Mouse (Mus musculus) megakaryocyte, embryonic 14.5 days (primary cell): Measurements from ENCODE around the gene L1td1. TPM values are rescaled to one million over a fixed set of nuclear protein-coding genes. Genes with fewer than 3 reads are reported as not detected.
"Not testable (repeated sequence)": the region's sequence is repeated elsewhere in the genome, so short reads cannot be mapped to it uniquely, and the experiment has no call there.

Source experiments
- H3K27me3 ChIP-seq: replicated peaks from 2 replicates; pipeline ENCODE3; 2012; ENCODE audit warnings: inconsistent platforms
- H3K36me3 ChIP-seq: replicated peaks from 2 replicates; pipeline ENCODE3; 2012; ENCODE audit warnings: low read length, inconsistent platforms, mixed read lengths
- H3K4me1 ChIP-seq: 2 replicates; pipeline ENCODE4 v1.6.1; 2012; ENCODE audit warnings: inconsistent platforms
- H3K4me3 ChIP-seq: replicated peaks from 2 replicates; pipeline ENCODE3; 2012; ENCODE audit warnings: moderate library complexity, mild to moderate bottlenecking, inconsistent platforms
- H3K9me3 ChIP-seq: 2 replicates; pipeline ENCODE4 v1.6.1; 2012; ENCODE audit warnings: inconsistent platforms
- FLI1 ChIP-seq: IDR thresholded peaks from 2 replicates; pipeline ENCODE4 v1.6.1; 2012; ENCODE audit warnings: low read length, inconsistent platforms, mixed read lengths
- GATA1 ChIP-seq: IDR thresholded peaks from 3 replicates; pipeline ENCODE4 v1.6.1; 2012; ENCODE audit warnings: mixed read lengths, low read length, inconsistent platforms, borderline replicate concordance
- polyA plus RNA-seq: library from polyadenylated mRNA; stranded (reverse); fragments of >175 nt; gene quantifications from 2 replicates; pipeline ENCODE4 v1.2.3, GENCODE M21; 2012; ENCODE audit warnings: low replicate concordance; ENCODE audit not compliant: insufficient read depth

The L1td1 gene
- polyA plus RNA-seq, 1 experiment: 0.08 TPM

DNA sequence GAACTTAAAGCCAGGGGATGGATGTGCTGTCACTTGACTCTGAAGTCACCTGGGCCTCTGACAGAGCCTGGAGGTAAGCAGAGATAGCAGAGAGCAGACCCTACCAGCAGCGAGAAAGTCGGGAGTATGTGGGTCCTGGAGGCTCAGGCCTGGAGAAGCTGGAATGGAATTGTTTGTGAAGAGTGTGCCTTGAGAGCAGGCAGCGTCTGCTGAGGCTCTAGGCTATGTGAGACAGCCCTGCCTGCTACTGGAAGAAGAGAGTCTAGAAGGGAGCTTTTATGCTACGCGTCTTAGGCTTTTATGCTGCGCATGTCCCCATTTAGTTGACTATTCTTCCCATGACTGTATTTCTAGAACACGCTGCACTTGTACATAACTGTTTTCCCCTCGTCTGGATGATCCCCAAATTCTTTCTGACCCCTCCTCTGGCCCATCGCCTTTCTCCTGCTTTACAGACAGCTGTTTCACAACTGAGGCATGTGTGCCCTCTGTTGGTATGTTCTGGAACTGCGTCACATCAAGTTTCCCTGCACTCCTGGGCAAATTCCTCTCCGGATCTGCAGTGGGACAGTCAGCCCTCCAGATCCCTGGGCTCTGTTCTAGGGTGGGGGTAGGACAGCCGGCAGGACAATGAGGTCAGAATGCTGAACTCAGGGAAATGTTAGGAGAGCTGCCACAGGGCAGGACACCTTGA is 24.2 kb upstream of the L1td1 start:
- no peak overlapping the region for H3K4me3 ChIP-seq
- TF ChIP-seq GATA1: no peak
- no peak for TF ChIP-seq FLI1
- no peaks in the 10 kb centered on the region for H3K36me3 ChIP-seq
- H3K4me1 ChIP-seq: no peaks in the 10 kb centered on the region
- H3K27me3 ChIP-seq: no peaks in the 10 kb centered on the region
- peaks cover 12% of the 10 kb centered on the region for H3K9me3 ChIP-seq

DNA sequence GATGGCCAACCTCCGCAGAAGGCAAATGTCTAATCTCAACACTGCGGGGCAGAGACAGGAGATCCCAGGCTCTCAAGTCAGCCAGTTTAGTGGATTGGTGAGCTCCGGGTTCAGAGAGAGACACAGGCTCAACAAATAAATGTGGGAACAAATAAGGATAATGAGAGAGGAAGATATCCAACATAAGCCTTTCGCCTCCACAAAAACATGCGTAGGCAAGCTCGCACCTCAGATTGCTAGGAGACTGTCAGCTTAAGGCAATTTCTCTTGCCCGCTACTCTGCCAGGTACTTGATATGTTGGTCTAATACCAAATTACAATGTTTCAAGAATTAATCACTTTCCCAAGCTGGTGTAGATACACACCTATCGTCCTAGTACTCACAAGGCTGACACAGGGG is 15.6 kb upstream of the L1td1 start:
- Histone ChIP-seq H3K4me3 (no peak overlapping the region), H3K27me3 (no peaks in the 10 kb centered on the region), H3K36me3 (no peaks in the 10 kb centered on the region), H3K9me3 (peaks cover 17% of the 10 kb centered on the region), H3K4me1 (no peaks in the 10 kb centered on the region)
- TF ChIP-seq GATA1 (no peak), FLI1 (no peak)

- H3K4me3 ChIP-seq: no peak overlapping the region
- peaks cover 26% of the 10 kb centered on the region for H3K9me3 ChIP-seq
- no peak for TF ChIP-seq GATA1
- no peak for TF ChIP-seq FLI1
- no peaks in the 10 kb centered on the region for H3K36me3 ChIP-seq
- H3K27me3 ChIP-seq: no peaks in the 10 kb centered on the region
- no peaks in the 10 kb centered on the region for H3K4me1 ChIP-seq
Measured at GRCm38 (mm10) chr4:98717735-98718546, 8.6 kb upstream of the L1td1 start.

DNA sequence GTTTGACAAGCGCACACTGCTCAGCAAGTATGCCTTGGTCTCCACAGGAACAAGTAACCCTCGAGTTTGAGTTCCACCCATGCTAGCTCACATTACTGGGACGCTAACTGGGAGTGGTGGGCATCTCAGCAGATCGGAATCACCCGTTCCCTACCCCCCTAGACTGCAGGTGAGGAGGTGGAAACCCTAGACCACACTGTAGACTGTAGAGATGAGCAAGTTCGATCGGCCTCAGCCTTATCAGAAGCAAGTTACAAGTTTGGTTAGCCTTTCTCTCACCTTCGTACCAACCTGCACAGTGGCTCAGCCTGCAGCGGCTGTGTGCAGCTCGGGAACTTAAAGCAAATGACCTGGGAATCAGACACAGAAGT is 8.0 kb upstream of the L1td1 start:
- Histone ChIP-seq H3K27me3 (no peaks in the 10 kb centered on the region), H3K36me3 (no peaks in the 10 kb centered on the region), H3K4me3 (no peak overlapping the region), H3K9me3 (peaks cover 26% of the 10 kb centered on the region), H3K4me1 (no peaks in the 10 kb centered on the region)
- TF ChIP-seq GATA1 (no peak), FLI1 (no peak)

DNA sequence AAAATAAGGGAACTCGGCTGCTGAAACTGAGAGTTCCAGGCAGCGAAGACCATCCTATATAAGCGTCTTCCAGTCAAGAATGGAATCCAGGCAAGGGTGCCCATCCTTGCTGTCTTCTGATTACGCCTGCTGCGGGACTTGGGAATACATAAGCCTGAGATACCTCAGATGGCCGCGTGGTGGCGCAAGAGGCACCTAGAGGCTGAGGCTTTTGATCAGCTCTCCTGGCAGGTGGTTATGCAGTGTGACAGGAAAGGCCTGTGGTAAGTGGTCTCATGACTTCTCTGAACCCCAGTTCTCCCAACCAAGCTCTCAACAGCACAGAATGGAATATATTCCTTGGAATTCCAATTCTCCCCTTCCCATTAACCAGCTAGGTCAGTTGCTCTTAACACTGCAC is 4.1 kb upstream of the L1td1 start:
- peaks cover 24% of the 10 kb centered on the region for H3K9me3 ChIP-seq
- H3K36me3 ChIP-seq: no peaks in the 10 kb centered on the region
- no peak overlapping the region for H3K4me3 ChIP-seq
- TF ChIP-seq FLI1: no peak
- TF ChIP-seq GATA1: no peak
- H3K27me3 ChIP-seq: peaks cover 12% of the 10 kb centered on the region
- peaks cover 2% of the 10 kb centered on the region; the same call in 1 of the 2 replicates for H3K4me1 ChIP-seq

DNA sequence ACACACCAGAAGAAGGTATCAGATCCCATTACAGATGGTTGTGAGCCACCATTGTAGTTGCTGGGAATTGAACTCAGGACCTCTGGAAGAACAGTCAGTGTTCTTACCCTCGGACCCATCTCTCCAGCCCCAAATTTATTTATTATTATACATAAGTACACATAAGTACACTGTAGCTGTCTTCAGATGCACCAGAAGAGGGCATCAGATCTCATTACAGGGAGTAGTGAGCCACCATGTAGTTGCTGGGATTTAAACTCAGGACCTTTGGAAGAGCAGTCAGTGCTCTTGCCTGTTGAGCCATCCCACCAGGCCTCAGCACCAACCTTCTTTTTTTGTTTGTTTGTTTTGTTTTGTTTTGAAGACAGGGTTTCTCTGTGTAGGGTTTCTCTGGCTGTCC is 1.9 kb upstream of the L1td1 start:
- H3K4me1 ChIP-seq, H3K4me3 ChIP-seq, H3K36me3 ChIP-seq: not testable (repeated sequence)
- peaks cover 19% of the 10 kb centered on the region for H3K27me3 ChIP-seq
- H3K9me3 ChIP-seq: peaks cover 10% of the 10 kb centered on the region; the same call in 1 of the 2 replicates

- Histone ChIP-seq H3K4me3 (no peak overlapping the region), H3K36me3 (no peaks in the 10 kb centered on the region), H3K9me3 (peaks cover 6% of the 10 kb centered on the region; the same call in 1 of the 2 replicates), H3K27me3 (peaks cover 19% of the 10 kb centered on the region), H3K4me1 (peaks cover 2% of the 10 kb centered on the region; the same call in 1 of the 2 replicates)
- no peak for TF ChIP-seq GATA1
- TF ChIP-seq FLI1: no peak
Measured at GRCm38 (mm10) chr4:98725439-98725838, 1.1 kb upstream of the L1td1 start.

- H3K27me3 ChIP-seq: peaks cover 19% of the 10 kb centered on the region
- no peak for TF ChIP-seq GATA1
- H3K9me3 ChIP-seq: peaks cover 12% of the 10 kb centered on the region
- peaks cover 2% of the 10 kb centered on the region; the same call in 1 of the 2 replicates for H3K4me1 ChIP-seq
- H3K4me3 ChIP-seq: no peak overlapping the region
- H3K36me3 ChIP-seq: no peaks in the 10 kb centered on the region
Measured at GRCm38 (mm10) chr4:98727295-98727958, 893 bp downstream of the L1td1 start.

- H3K4me3 ChIP-seq: no peak overlapping the region
- H3K4me1 ChIP-seq: peaks cover 2% of the 10 kb centered on the region; the same call in 1 of the 2 replicates
- H3K36me3 ChIP-seq: no peaks in the 10 kb centered on the region
- no peak for TF ChIP-seq GATA1
- TF ChIP-seq FLI1: no peak
- H3K27me3 ChIP-seq: peaks cover 19% of the 10 kb centered on the region
- H3K9me3 ChIP-seq: peaks cover 14% of the 10 kb centered on the region
Measured at GRCm38 (mm10) chr4:98727959-98728347, 1.4 kb downstream of the L1td1 start.

GRCm38 (mm10) chr4:98728716-98729115 is 2.2 kb downstream of the L1td1 start:
- H3K27me3 ChIP-seq: peaks cover 19% of the 10 kb centered on the region
- H3K4me3 ChIP-seq: no peak overlapping the region
- H3K4me1 ChIP-seq: peaks cover 2% of the 10 kb centered on the region; the same call in 1 of the 2 replicates
- no peaks in the 10 kb centered on the region for H3K36me3 ChIP-seq
- TF ChIP-seq FLI1 (no peak), GATA1 (no peak)
- H3K9me3 ChIP-seq: peaks cover 21% of the 10 kb centered on the region
